Mouse (Mus musculus) heart, embryonic 11.5 days (tissue): Measurements from ENCODE around the gene Rhbdf2. TPM values are rescaled to one million over a fixed set of nuclear protein-coding genes. Genes with fewer than 3 reads are reported as not detected.
"Not testable (repeated sequence)": the region's sequence is repeated elsewhere in the genome, so short reads cannot be mapped to it uniquely, and the experiment has no call there.

ENCODE experiments used
- ATAC-seq: fragments of 200-750 bp; cut with Nextera tagmentation; replicated peaks from 2 replicates; pipeline ENCODE4 v1.8.0; 2017; ENCODE audit warnings: moderate library complexity; ENCODE audit not compliant: insufficient number of reproducible peaks, low FRiP score, low TSS enrichment
- H3K27ac ChIP-seq: fragments of 300-500 bp; sonication (generic); 2 replicates; pipeline ENCODE4 v1.5.1; 2014; ENCODE audit warnings: mild to moderate bottlenecking, low read depth, low read length
- H3K27me3 ChIP-seq: fragments of 300-500 bp; sonication (generic); 2 replicates; pipeline ENCODE4 v1.6.1; 2014; ENCODE audit warnings: mild to moderate bottlenecking, low read length, mixed read lengths; ENCODE audit not compliant: control insufficient read depth, insufficient read depth
- H3K36me3 ChIP-seq: fragments of 300-500 bp; sonication (generic); 2 replicates; pipeline ENCODE4 v1.6.1; 2014; ENCODE audit warnings: mild to moderate bottlenecking, low read length, moderate library complexity, mixed read lengths; ENCODE audit not compliant: control insufficient read depth, insufficient read depth
- H3K4me1 ChIP-seq: fragments of 300-500 bp; sonication (generic); 2 replicates; pipeline ENCODE4 v1.6.1; 2014; ENCODE audit warnings: low read length; ENCODE audit not compliant: control insufficient read depth, insufficient read depth
- H3K4me2 ChIP-seq: fragments of 300-500 bp; sonication (generic); 2 replicates; pipeline ENCODE4 v1.6.1; 2014; ENCODE audit warnings: mild to moderate bottlenecking, moderate library complexity
- H3K4me3 ChIP-seq: fragments of 300-500 bp; sonication (generic); 2 replicates; pipeline ENCODE4 v1.5.1; 2014; ENCODE audit warnings: low read depth, low read length
- H3K9ac ChIP-seq: fragments of 300-500 bp; sonication (generic); 2 replicates; pipeline ENCODE4 v1.6.1; 2014; ENCODE audit warnings: mild to moderate bottlenecking, low read depth, low read length, moderate library complexity
- H3K9me3 ChIP-seq: fragments of 300-500 bp; sonication (generic); replicated peaks from 2 replicates; pipeline ENCODE4 v1.6.1; 2016; ENCODE audit warnings: low read length; ENCODE audit not compliant: control insufficient read depth
- WGBS: fragments of 180-500 bp; shearing (Covaris S2); extraction: QIAGEN DNeasy Blood & Tissue Kit; methylation state at CpG from one replicate; pipeline ENCODE4 v1.1.7; 2014; ENCODE audit not compliant: insufficient replicate concordance; 5-methylcytosine and 5-hydroxymethylcytosine counted together
- polyA plus RNA-seq: library from polyadenylated mRNA; unstranded; fragments of >200 nt; fragmentation: Nextera tagmentation; extraction: Ambion mirVana; gene quantifications from 2 replicates; pipeline ENCODE4 v1.2.1, GENCODE M21; 2014

Gene Rhbdf2
- polyA plus RNA-seq, 1 experiment from 2014 or later: 5.0 TPM

DNA sequence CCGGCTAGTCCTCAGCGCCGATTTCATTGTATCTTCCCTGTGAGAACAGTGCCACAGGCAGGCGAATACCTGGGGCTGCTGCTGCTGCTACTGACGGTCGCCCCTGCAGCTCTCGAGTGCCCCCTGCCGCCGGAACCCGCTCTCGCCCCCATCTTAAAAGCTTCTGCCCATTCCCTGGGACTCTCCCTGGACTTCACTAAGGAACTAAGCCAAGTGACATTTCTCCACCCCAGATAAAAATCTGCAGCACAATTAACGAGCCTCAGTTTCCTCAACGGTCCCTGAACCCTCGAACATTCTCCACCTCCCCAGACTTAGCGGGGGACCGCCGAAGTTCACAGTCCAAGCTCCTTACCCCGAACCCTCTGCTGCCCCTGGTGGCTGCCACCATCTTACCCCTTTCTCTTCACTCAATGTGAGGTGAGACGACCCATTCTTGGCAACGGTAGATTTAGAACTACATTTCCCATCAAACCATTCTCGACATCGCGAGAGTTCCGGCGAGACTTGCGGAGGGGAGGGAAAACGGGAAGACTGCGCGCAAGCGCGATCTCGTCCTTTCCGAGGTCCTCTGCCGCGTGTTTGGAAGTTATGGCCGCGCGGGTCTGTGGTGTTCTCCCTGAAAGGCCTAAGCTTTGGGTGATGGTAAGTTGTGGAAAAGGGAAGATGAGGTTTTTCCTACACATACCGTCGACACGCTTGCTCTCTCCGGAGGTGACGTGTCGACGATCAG, 44.5 kb upstream of the Rhbdf2 start:
- Histone ChIP-seq H3K27me3 (no peaks in the 10 kb centered on the region), H3K9ac (peak overlapping the region; percentile 94), H3K27ac (peak overlapping the region; percentile 65), H3K9me3 (no peaks in the 10 kb centered on the region), H3K4me2 (peak overlapping the region; percentile 91), H3K4me3 (peak overlapping the region; percentile 91), H3K36me3 (peaks cover 14% of the 10 kb centered on the region), H3K4me1 (peaks cover 19% of the 10 kb centered on the region)
- WGBS: 1% methylated on average over 45 of the region's 45 CpGs
- ATAC-seq: peak; percentile 76

DNA sequence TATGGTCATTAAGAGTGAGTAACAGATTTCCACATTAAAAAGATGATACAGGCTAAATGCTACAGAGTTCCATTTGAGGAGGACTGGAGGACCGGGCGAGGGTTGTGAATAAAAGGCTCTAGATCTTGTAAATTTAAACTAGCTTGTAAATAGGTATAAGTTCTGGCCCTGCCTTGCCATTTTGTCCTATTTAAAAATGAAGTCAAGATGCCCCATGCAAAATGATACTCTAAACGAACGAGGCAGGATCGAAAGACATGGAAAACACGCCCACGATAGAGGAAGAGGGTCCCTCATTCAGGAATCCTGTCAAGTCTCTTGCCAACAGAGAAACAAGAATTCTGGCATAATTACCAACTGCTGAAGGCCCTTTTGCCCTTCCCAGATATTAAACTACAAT, 43.6 kb upstream of the Rhbdf2 start:
- Histone ChIP-seq H3K36me3 (peaks cover 11% of the 10 kb centered on the region), H3K4me3 (no peak overlapping the region), H3K4me1 (peaks cover 20% of the 10 kb centered on the region), H3K27ac (no peak overlapping the region), H3K27me3 (no peaks in the 10 kb centered on the region), H3K4me2 (no peak overlapping the region), H3K9me3 (no peaks in the 10 kb centered on the region), H3K9ac (no peak overlapping the region)
- no peak for ATAC-seq
- 82% methylated on average over 7 of the region's 7 CpGs for WGBS

- Histone ChIP-seq H3K27me3 (no peaks in the 10 kb centered on the region), H3K36me3 (peaks cover 11% of the 10 kb centered on the region), H3K9me3 (no peaks in the 10 kb centered on the region), H3K4me1 (peaks cover 22% of the 10 kb centered on the region), H3K4me2 (no peak overlapping the region), H3K27ac (no peak overlapping the region), H3K9ac (no peak overlapping the region), H3K4me3 (no peak overlapping the region)
- 46% methylated on average over 13 of the region's 13 CpGs for WGBS
- no peak for ATAC-seq
These were observed 43.1 kb upstream of the Rhbdf2 start for GRCm38 (mm10) chr11:116669787-116670365.

GRCm38 (mm10) chr11:116669316-116669715, 42.5 kb upstream of the Rhbdf2 start:
- Histone ChIP-seq H3K27me3 (no peaks in the 10 kb centered on the region), H3K4me1 (peaks cover 22% of the 10 kb centered on the region), H3K9me3 (no peaks in the 10 kb centered on the region), H3K9ac (no peak overlapping the region), H3K27ac (no peak overlapping the region), H3K4me2 (no peak overlapping the region), H3K36me3 (peaks cover 7% of the 10 kb centered on the region), H3K4me3 (no peak overlapping the region)
- WGBS: 29% methylated on average over 5 of the region's 5 CpGs
- no peak for ATAC-seq

DNA sequence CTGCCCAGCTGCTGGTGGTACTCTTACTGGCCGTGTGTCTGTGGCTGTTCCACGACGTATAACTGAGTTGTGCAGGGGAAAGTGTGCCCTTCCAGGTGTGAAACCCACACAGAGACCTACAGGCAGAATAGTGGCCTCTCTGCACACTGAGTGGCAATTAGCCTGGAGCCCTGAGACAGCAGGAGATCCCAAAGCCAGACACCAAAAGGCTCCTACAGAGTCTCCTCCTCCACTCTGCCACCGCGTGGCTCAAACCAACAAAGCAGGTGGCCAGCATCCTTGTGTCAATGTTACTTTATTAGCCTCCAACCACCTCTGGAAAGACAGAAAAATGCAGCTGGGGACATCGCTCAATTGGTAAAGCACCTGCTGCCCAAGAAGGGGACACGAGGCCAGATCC, 42.0 kb upstream of the Rhbdf2 start:
- H3K4me2 ChIP-seq: no peak overlapping the region
- H3K27ac ChIP-seq: no peak overlapping the region
- H3K4me3 ChIP-seq: no peak overlapping the region
- peaks cover 2% of the 10 kb centered on the region for H3K36me3 ChIP-seq
- H3K4me1 ChIP-seq: peaks cover 26% of the 10 kb centered on the region
- H3K9ac ChIP-seq: no peak overlapping the region
- no peaks in the 10 kb centered on the region for H3K9me3 ChIP-seq
- H3K27me3 ChIP-seq: no peaks in the 10 kb centered on the region
- 40% methylated on average over 7 of the region's 7 CpGs for WGBS
- no peak for ATAC-seq

GRCm38 (mm10) chr11:116668381-116668825, 41.6 kb upstream of the Rhbdf2 start:
- no peaks in the 10 kb centered on the region for H3K36me3 ChIP-seq
- no peaks in the 10 kb centered on the region for H3K27me3 ChIP-seq
- H3K9ac ChIP-seq: 0 out of 2 replicates have a peak overlapping the region, but pooled peaks have one; percentile 8
- no peaks in the 10 kb centered on the region for H3K9me3 ChIP-seq
- 71% methylated on average over 10 of the region's 10 CpGs for WGBS
- no peak overlapping the region for H3K27ac ChIP-seq
- peaks cover 27% of the 10 kb centered on the region for H3K4me1 ChIP-seq
- H3K4me3 ChIP-seq: no peak overlapping the region
- no peak for ATAC-seq
- no peak overlapping the region for H3K4me2 ChIP-seq

DNA sequence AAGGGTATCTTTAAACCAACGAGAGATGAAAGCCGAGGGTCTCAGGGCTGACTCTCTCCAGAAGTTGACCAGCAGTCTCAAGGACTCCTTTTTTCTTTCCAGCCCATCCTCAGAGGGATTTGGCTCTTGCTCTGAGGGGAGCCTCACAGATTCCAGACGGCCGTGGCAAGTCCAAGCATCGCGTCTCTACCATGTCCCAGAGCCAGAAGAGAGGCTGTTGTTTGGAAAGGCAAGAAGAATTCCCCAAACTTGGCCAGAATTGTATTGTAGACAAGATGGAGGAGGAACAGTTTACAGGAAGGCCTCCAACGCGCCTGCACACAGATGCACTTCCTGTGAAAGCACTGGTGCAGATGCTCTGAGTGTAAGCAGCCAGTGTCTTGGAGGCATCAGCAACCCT, 41.1 kb upstream of the Rhbdf2 start:
- 79% methylated on average over 8 of the region's 8 CpGs for WGBS
- H3K9me3 ChIP-seq: no peaks in the 10 kb centered on the region
- no peak for ATAC-seq
- no peak overlapping the region for H3K4me3 ChIP-seq
- H3K36me3 ChIP-seq: no peaks in the 10 kb centered on the region
- H3K27me3 ChIP-seq: peaks cover under 1% of the 10 kb centered on the region; the same call in 1 of the 2 replicates
- H3K4me2 ChIP-seq: no peak overlapping the region
- H3K9ac ChIP-seq: no peak overlapping the region
- no peak overlapping the region for H3K27ac ChIP-seq
- peaks cover 27% of the 10 kb centered on the region for H3K4me1 ChIP-seq

DNA sequence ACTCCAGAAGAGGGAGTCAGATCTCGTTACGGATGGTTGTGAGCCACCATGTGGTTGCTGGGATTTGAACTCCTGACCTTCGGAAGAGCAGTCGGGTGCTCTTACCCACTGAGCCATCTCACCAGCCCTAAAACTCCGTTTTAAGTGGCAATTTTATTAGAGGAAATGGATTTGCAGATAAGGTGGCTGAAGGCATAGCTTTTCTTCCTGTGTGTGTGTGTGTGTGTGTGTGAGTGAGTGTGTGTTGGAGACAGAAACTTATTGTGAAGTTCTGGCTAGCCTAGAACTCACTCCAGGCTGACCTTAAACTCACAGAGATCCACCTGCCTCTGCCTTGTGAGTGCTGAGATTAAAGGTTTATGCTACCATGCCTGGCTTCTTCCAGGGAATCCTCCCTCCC, 40.2 kb upstream of the Rhbdf2 start:
- 78% methylated on average over 3 of the region's 5 CpGs for WGBS
- H3K4me1 ChIP-seq: peaks cover 30% of the 10 kb centered on the region

More for the DNA sequence above, 40.2 kb upstream of the Rhbdf2 start:
- H3K9ac ChIP-seq, H3K27ac ChIP-seq, H3K4me3 ChIP-seq, H3K36me3 ChIP-seq, H3K9me3 ChIP-seq, H3K27me3 ChIP-seq, H3K4me2 ChIP-seq, ATAC-seq: not testable (repeated sequence)
